Mouse (Mus musculus): ENCODE measurements around the gene Tst.

GRCm38 (mm10) chr15:78431541-78432121 lies 25.9 kb upstream of the Tst start:
- no peak for TF ChIP-seq CTCF (IDR thresholded peaks at IDR 0.05; ENCODE audit: control insufficient read depth, insufficient read depth, insufficient replicate concordance, low read depth, low read length)
- no peak for TF ChIP-seq POLR2A (IDR thresholded peaks at IDR 0.05; ENCODE audit: control insufficient read depth, low read depth, low read length)
